ENCODE assay signal across 24 mouse cellular contexts in genomic region chr12:31310687-31311086, GRCm38 (mm10). TPM values are rescaled to one million over a fixed set of nuclear protein-coding genes. Genes with fewer than 3 reads are reported as not detected.
DNase-seq lines count a peak whose midpoint lies in the region; ATAC-seq and TF ChIP-seq lines count a peak whose summit lies in the region.
"Had no signal": no experiment of that assay in that cellular context is flagged by ENCODE, and none has a peak within 500 bp of the region (broad histone marks: within the 10 kb centered on the region; RNA-seq: fewer than 3 reads in every experiment).

No protein-coding gene starts in this region.

- ATAC-seq in hindbrain, embryonic 16.5 days: no peak
- no peak for ATAC-seq in neural tube, embryonic 15.5 days (ENCODE audit: low FRiP score)
- no peak for ATAC-seq in hindbrain, postnatal 0 days
- ATAC-seq in stomach, postnatal 0 days (ENCODE audit: low FRiP score, low TSS enrichment): peak; percentile 16; the same call in 1 of the 2 replicates
- no peak for ATAC-seq in granulocyte monocyte progenitor cell, adult 5-6 weeks (replicated peaks; ENCODE audit: poor library complexity, severe bottlenecking)
- ATAC-seq: midbrain, embryonic 16.5 days had no signal

- no peaks in the 10 kb centered on the region for H3K9me3 ChIP-seq in hindbrain, embryonic 10.5 days
- H3K9me3 ChIP-seq in hindbrain, embryonic 16.5 days (ENCODE audit: control insufficient read depth, low read length): peaks cover 5% of the 10 kb centered on the region; the same call in 1 of the 2 replicates
- H3K9me3 ChIP-seq in neural tube, embryonic 15.5 days (replicated peaks): peaks cover 4% of the 10 kb centered on the region; the same call in 1 of the 2 replicates
- no peaks in the 10 kb centered on the region for H3K9me3 ChIP-seq in hindbrain, postnatal 0 days (ENCODE audit: low read length)
- H3K9me3 ChIP-seq in stomach, postnatal 0 days (ENCODE audit: control insufficient read depth, low read length): no peaks in the 10 kb centered on the region
- H3K9me3 ChIP-seq: forebrain, embryonic 12.5 days; stomach, embryonic 15.5 days had no signal

- H3K4me1 ChIP-seq in hindbrain, embryonic 10.5 days (replicated peaks): peaks cover 22% of the 10 kb centered on the region
- H3K4me1 ChIP-seq in hindbrain, embryonic 16.5 days (ENCODE audit: control insufficient read depth, insufficient read depth, low read depth, low read length): no peaks in the 10 kb centered on the region
- H3K4me1 ChIP-seq in neural tube, embryonic 15.5 days: no peaks in the 10 kb centered on the region
- peaks cover 3% of the 10 kb centered on the region; the same call in 1 of the 2 replicates for H3K4me1 ChIP-seq in hindbrain, postnatal 0 days (ENCODE audit: insufficient read depth, low read length)
- H3K4me1 ChIP-seq in stomach, postnatal 0 days (replicated peaks; ENCODE audit: control insufficient read depth, insufficient read depth): no peaks in the 10 kb centered on the region
- H3K4me1 ChIP-seq: forebrain, embryonic 12.5 days; stomach, embryonic 15.5 days had no signal

- no peak for TF ChIP-seq CTCF in hindbrain, postnatal 0 days (IDR thresholded peaks at IDR 0.05; ENCODE audit: low read depth)
- no peak for TF ChIP-seq CTCF in stomach, postnatal 0 days (IDR thresholded peaks at IDR 0.05; ENCODE audit: low read depth)

- H3K27me3 ChIP-seq in hindbrain, embryonic 10.5 days (ENCODE audit: insufficient read depth, poor library complexity, severe bottlenecking): no peaks in the 10 kb centered on the region
- no peaks in the 10 kb centered on the region for H3K27me3 ChIP-seq in hindbrain, embryonic 16.5 days (replicated peaks; ENCODE audit: control insufficient read depth, insufficient read depth, low read length)
- H3K27me3 ChIP-seq in neural tube, embryonic 15.5 days (replicated peaks): no peaks in the 10 kb centered on the region
- H3K27me3 ChIP-seq in hindbrain, postnatal 0 days (ENCODE audit: insufficient read depth, low read length): no peaks in the 10 kb centered on the region
- no peaks in the 10 kb centered on the region for H3K27me3 ChIP-seq in stomach, postnatal 0 days (ENCODE audit: control insufficient read depth, insufficient read depth, low read length)
- H3K27me3 ChIP-seq: forebrain, embryonic 12.5 days; stomach, embryonic 15.5 days had no signal

- 30% methylated on average over 9 of the region's 9 CpGs for WGBS in hindbrain, embryonic 10.5 days
- 26% methylated on average over 9 of the region's 9 CpGs for WGBS in hindbrain, embryonic 16.5 days
- WGBS in neural tube, embryonic 15.5 days: 19% methylated on average over 9 of the region's 9 CpGs
- WGBS in hindbrain, postnatal 0 days: 20% methylated on average over 9 of the region's 9 CpGs
- WGBS in stomach, postnatal 0 days: 90% methylated on average over 9 of the region's 9 CpGs

- no peak overlapping the region for H3K4me3 ChIP-seq in hindbrain, embryonic 10.5 days
- H3K4me3 ChIP-seq in hindbrain, embryonic 16.5 days (ENCODE audit: low read length): no peak overlapping the region
- no peak overlapping the region for H3K4me3 ChIP-seq in neural tube, embryonic 15.5 days (replicated peaks)
- H3K4me3 ChIP-seq in hindbrain, postnatal 0 days (ENCODE audit: low read length): no peak overlapping the region
- H3K4me3 ChIP-seq in stomach, postnatal 0 days (ENCODE audit: low read depth, low read length): no peak overlapping the region
- H3K4me3 ChIP-seq: forebrain, embryonic 12.5 days; gastrocnemius, adult 2 months; heart, adult 2 months; stomach, embryonic 15.5 days had no signal

- no peak for TF ChIP-seq EP300 in stomach, postnatal 0 days (optimal IDR thresholded peaks at IDR 0.05)

- H3K36me3 ChIP-seq in hindbrain, embryonic 10.5 days: peaks cover 22% of the 10 kb centered on the region; the same call in 1 of the 2 replicates
- H3K36me3 ChIP-seq in hindbrain, embryonic 16.5 days (ENCODE audit: control insufficient read depth, insufficient read depth, low read length): no peaks in the 10 kb centered on the region
- 0 out of 2 replicates have a peak, but pooled peaks cover 5% of the 10 kb centered on the region for H3K36me3 ChIP-seq in neural tube, embryonic 15.5 days
- H3K36me3 ChIP-seq in hindbrain, postnatal 0 days (ENCODE audit: insufficient read depth, low read length): no peaks in the 10 kb centered on the region
- H3K36me3 ChIP-seq in stomach, postnatal 0 days (ENCODE audit: control insufficient read depth, insufficient read depth, low read length): peaks cover 38% of the 10 kb centered on the region

- H3K27ac ChIP-seq in hindbrain, embryonic 10.5 days: peak overlapping the region; percentile 36; the same call in 1 of the 2 replicates
- H3K27ac ChIP-seq in hindbrain, embryonic 16.5 days (ENCODE audit: low read depth, low read length): no peak overlapping the region
- no peak overlapping the region for H3K27ac ChIP-seq in neural tube, embryonic 15.5 days (replicated peaks)
- H3K27ac ChIP-seq in hindbrain, postnatal 0 days: no peak overlapping the region
- no peak overlapping the region for H3K27ac ChIP-seq in stomach, postnatal 0 days (replicated peaks)
- H3K27ac ChIP-seq: forebrain, embryonic 12.5 days; gastrocnemius, adult 2 months; heart, adult 2 months; stomach, embryonic 15.5 days had no signal

- DNase-seq in hindbrain, embryonic 10.5 days (ENCODE audit: low spot score): peak; percentile 58
- peak; percentile 20 for DNase-seq in neural tube, embryonic 10.5 days (ENCODE audit: extremely low spot score, low spot score)
- peak; percentile 13 for DNase-seq in hindbrain, postnatal 0 days (ENCODE audit: low spot score)
- no peak for DNase-seq in stomach, postnatal 0 days (ENCODE audit: low spot score)
- no peak for DNase-seq in right cerebral cortex, adult 2 months (ENCODE audit: low spot score in 2 of 2)
- DNase-seq: adrenal gland, postnatal 36 days; B cell, adult 2 months; cerebellum, adult 18-20 months; gastrocnemius, adult 2 months; heart, adult 2 months; kidney, adult 8-10 months; kidney, postnatal 25 days; left cerebral cortex, postnatal 4 days; lung, adult 18-20 months; lung, postnatal 14 days; right cerebral cortex, postnatal 25 days had no signal

- no peak overlapping the region for H3K9ac ChIP-seq in hindbrain, embryonic 16.5 days (ENCODE audit: low read depth, low read length)
- no peak overlapping the region for H3K9ac ChIP-seq in neural tube, embryonic 15.5 days (replicated peaks)
- H3K9ac ChIP-seq in hindbrain, postnatal 0 days (replicated peaks; ENCODE audit: low read length): no peak overlapping the region
- no peak overlapping the region for H3K9ac ChIP-seq in stomach, postnatal 0 days (ENCODE audit: low read length)
- H3K9ac ChIP-seq: forebrain, embryonic 12.5 days; stomach, embryonic 15.5 days had no signal

- H3K4me2 ChIP-seq in hindbrain, embryonic 16.5 days (ENCODE audit: low read length): no peak overlapping the region
- no peak overlapping the region for H3K4me2 ChIP-seq in neural tube, embryonic 15.5 days
- no peak overlapping the region for H3K4me2 ChIP-seq in hindbrain, postnatal 0 days (ENCODE audit: low read depth, low read length)
- H3K4me2 ChIP-seq in stomach, postnatal 0 days (replicated peaks; ENCODE audit: low read depth): no peak overlapping the region
- H3K4me2 ChIP-seq: forebrain, embryonic 12.5 days; liver, embryonic 11.5 days; stomach, embryonic 15.5 days had no signal

RNA-seq across cellular contexts. Expression of gene Dld, which starts 40.6 kb away (rescaled TPM):
- polyA plus RNA-seq in hindbrain, embryonic 10.5 days (2016; fragmentation: Nextera tagmentation; extraction: Ambion mirVana): 115 and 129 TPM in 2 replicates
- polyA plus RNA-seq in hindbrain, embryonic 16.5 days (2015; fragmentation: Nextera tagmentation; extraction: Ambion mirVana): 122 and 130 TPM in 2 replicates
- 124 and 131 TPM in 2 replicates for polyA plus RNA-seq in neural tube, embryonic 15.5 days (2015; fragmentation: Nextera tagmentation; extraction: Ambion mirVana)
- total RNA-seq in hindbrain, postnatal 0 days (2014; rRNA removed): 28.4 and 39.5 TPM in 2 replicates
- 128 and 138 TPM in 2 replicates for polyA plus RNA-seq in hindbrain, postnatal 0 days (2015; fragmentation: Nextera tagmentation; extraction: Ambion mirVana)
- 108 and 112 TPM in 2 replicates for polyA plus RNA-seq in stomach, postnatal 0 days (2015; fragmentation: Nextera tagmentation; extraction: Ambion mirVana)
- total RNA-seq in granulocyte monocyte progenitor cell, adult 5-6 weeks (2014; fragmentation: Nextera tagmentation): 72.1 and 92.7 TPM in 2 replicates
- total RNA-seq in granulocyte monocyte progenitor cell, adult 5-6 weeks (2017): 166 and 168 TPM in 2 replicates

RNA-seq across cellular contexts. Expression of gene Lamb1, which starts 45.7 kb away (rescaled TPM):
- polyA plus RNA-seq in hindbrain, embryonic 10.5 days (2016; fragmentation: Nextera tagmentation; extraction: Ambion mirVana): 21.8 and 23.7 TPM in 2 replicates
- 16.9 and 23.7 TPM in 2 replicates for polyA plus RNA-seq in hindbrain, embryonic 16.5 days (2015; fragmentation: Nextera tagmentation; extraction: Ambion mirVana)
- polyA plus RNA-seq in neural tube, embryonic 15.5 days (2015; fragmentation: Nextera tagmentation; extraction: Ambion mirVana): 17.4 and 29.1 TPM in 2 replicates
- total RNA-seq in hindbrain, postnatal 0 days (2014; rRNA removed): 30.9 and 36.0 TPM in 2 replicates
- 11.7 and 12.1 TPM in 2 replicates for polyA plus RNA-seq in hindbrain, postnatal 0 days (2015; fragmentation: Nextera tagmentation; extraction: Ambion mirVana)
- 30.6 and 31.7 TPM in 2 replicates for polyA plus RNA-seq in stomach, postnatal 0 days (2015; fragmentation: Nextera tagmentation; extraction: Ambion mirVana)
- not detected in 2 replicates for total RNA-seq in granulocyte monocyte progenitor cell, adult 5-6 weeks (2014; fragmentation: Nextera tagmentation)
- not detected in 2 replicates for total RNA-seq in granulocyte monocyte progenitor cell, adult 5-6 weeks (2017)
- total RNA-seq: hematopoietic stem cell, adult 5-6 weeks had no signal

Comparison
In these comparisons a context has a peak if more than half of its experiments do, and no peak if none do; other contexts are left out.
1. DNase-seq: peak in hindbrain, embryonic 10.5 days (single experiment), neural tube, embryonic 10.5 days (single experiment) and hindbrain, postnatal 0 days (single experiment); none in stomach, postnatal 0 days (single experiment) and right cerebral cortex, adult 2 months (0 of 2).